Mouse (Mus musculus) C2C12 (cell line): ENCODE results near the gene Tnfrsf1a. TPM values are rescaled to one million over a fixed set of nuclear protein-coding genes. Genes with fewer than 3 reads are reported as not detected.
"Not testable (repeated sequence)": the region's sequence is repeated elsewhere in the genome, so short reads cannot be mapped to it uniquely, and the experiment has no call there.

Source experiments
- H3K27me3 ChIP-seq: one replicate; pipeline ENCODE4 v1.6.1; 2011; ENCODE audit not compliant: control insufficient read depth, insufficient read depth, insufficient read length
- H3K36me3 ChIP-seq: one replicate; pipeline ENCODE4 v1.6.1; 2011; ENCODE audit not compliant: control insufficient read depth, insufficient read depth
- H3K4me3 ChIP-seq: one replicate; pipeline ENCODE4 v1.5.1; 2011; ENCODE audit warnings: mild to moderate bottlenecking, control low read depth; ENCODE audit not compliant: poor library complexity, insufficient read depth, severe bottlenecking
- H3K79me2 ChIP-seq: one replicate; pipeline ENCODE4 v1.6.1; 2011; ENCODE audit not compliant: control insufficient read depth, insufficient read depth
- H3K79me3 ChIP-seq: one replicate; pipeline ENCODE4 v1.6.1; 2011; ENCODE audit warnings: low read depth, control low read depth
- H3ac ChIP-seq: one replicate; pipeline ENCODE3; 2011; ENCODE audit warnings: low read depth; ENCODE audit not compliant: control insufficient read depth, insufficient read length
- CEBPB ChIP-seq: IDR thresholded peaks from one replicate; pipeline ENCODE4 v1.6.1; 2011; ENCODE audit warnings: low read depth, mild to moderate bottlenecking, control low read depth, moderate library complexity
- CTCF ChIP-seq: IDR thresholded peaks from one replicate; pipeline ENCODE4 v1.5.1; 2011; ENCODE audit not compliant: control insufficient read depth, insufficient read depth, insufficient read length
- FOSL1 ChIP-seq: IDR thresholded peaks from one replicate; pipeline ENCODE4 v1.8.0; 2011; ENCODE audit warnings: mild to moderate bottlenecking, low read length; ENCODE audit not compliant: poor library complexity, insufficient read depth, severe bottlenecking
- MAX ChIP-seq: IDR thresholded peaks from one replicate; pipeline ENCODE4 v1.6.1; 2011; ENCODE audit warnings: mild to moderate bottlenecking, control low read depth
- MYOD1 ChIP-seq: IDR thresholded peaks from one replicate; pipeline ENCODE4 v1.6.1; 2011; ENCODE audit warnings: low read depth; ENCODE audit not compliant: control insufficient read depth, insufficient read length
- MYOG ChIP-seq: IDR thresholded peaks from one replicate; pipeline ENCODE4 v1.6.1; 2011; ENCODE audit not compliant: control insufficient read depth, insufficient read length; ENCODE audit errors: extremely low read depth
- USF1 ChIP-seq: IDR thresholded peaks from one replicate; pipeline ENCODE4 v1.6.1; 2011; ENCODE audit warnings: low read depth, mild to moderate bottlenecking, control low read depth, moderate library complexity
- long read RNA-seq, 2 experiments: library from polyadenylated mRNA; unstranded; transcript quantifications; one replicate each; pipeline ENCODE4 v2.0.0; 2019 to 2020
- polyA plus RNA-seq: library from polyadenylated mRNA; unstranded; fragments of >200 nt; fragmentation: generic; extraction: Trizol; gene quantifications from one replicate; pipeline ENCODE4 v1.2.1, GENCODE M21; 2012; ENCODE audit warnings: missing spikeins

The Tnfrsf1a gene
- 65.4 TPM for polyA plus RNA-seq
- long read RNA-seq, experiment 1, transcript Tnfrsf1a-201 (10 exons, 2,156 nt): major isoform, 41 of 58 reads
- long read RNA-seq, experiment 1, partial matches to known transcripts: 7 of 58 reads
- long read RNA-seq, experiment 1, other reads (novel, unspliced or antisense): 9 of 58 reads
- long read RNA-seq, experiment 2, transcript Tnfrsf1a-201 (10 exons, 2,156 nt): major isoform, 335 of 362 reads
- long read RNA-seq, experiment 2, partial matches to known transcripts: 5 of 362 reads
- long read RNA-seq, experiment 2, other reads (novel, unspliced or antisense): 22 of 362 reads

DNA sequence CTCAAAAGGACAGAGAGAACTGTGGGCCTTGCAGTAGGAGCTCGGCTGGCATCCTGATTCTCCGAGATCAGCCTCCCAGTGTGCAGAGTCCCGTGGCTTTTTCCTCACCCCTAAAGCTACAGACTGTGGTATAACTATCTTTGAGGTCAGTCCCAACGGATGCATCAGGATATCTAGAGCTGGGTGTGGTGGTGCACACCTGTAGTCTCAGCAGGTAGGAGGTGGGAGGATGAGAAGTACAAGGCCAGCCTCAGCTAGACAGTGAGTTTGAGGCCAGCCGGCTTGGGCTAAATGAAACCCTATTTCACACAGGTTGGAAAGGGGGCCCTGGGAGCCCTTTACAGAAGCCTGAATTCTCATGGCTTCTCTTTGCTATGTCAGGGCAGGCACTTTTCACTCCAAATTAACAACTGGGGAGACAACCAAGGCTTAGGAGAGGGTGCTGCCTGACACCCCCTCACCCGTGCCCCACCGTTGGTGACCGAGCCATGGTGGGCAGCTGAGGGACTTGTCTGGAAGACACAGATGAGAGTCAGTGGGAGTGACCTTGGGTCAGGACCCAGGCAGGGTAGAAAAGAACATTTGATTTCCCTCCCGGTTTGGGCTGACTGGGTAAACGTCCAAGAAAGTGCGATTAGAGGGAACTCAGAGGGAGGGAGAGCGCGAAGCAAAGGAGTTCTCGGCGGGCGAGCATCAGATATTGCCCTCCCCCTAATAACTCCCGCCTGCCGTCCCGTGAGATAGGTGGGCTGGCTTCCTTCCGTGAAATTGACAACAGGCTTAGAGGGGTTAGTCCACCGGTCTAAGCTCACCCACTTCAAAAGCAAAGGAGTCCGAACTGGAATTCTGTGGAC, at the start of gene Tnfrsf1a:
TSS of gene Tnfrsf1a (plus strand) at position 642 of the 854 bp plus-strand sequence.
- peaks cover 48% of the 10 kb centered on the region for H3K79me2 ChIP-seq
- H3K27me3 ChIP-seq: no peaks in the 10 kb centered on the region
- H3K79me3 ChIP-seq: peaks cover 41% of the 10 kb centered on the region
- peaks cover 3% of the 10 kb centered on the region for H3K36me3 ChIP-seq
- H3ac ChIP-seq: peak within 1 kb of the TSS; percentile 92
- H3K4me3 ChIP-seq: peak within 1 kb of the TSS; percentile 80
- TF ChIP-seq CTCF (no peak), MAX (no peak), CEBPB (no peak), MYOD1 (no peak), FOSL1 (no peak), USF1 (no peak), MYOG (no peak)

DNA sequence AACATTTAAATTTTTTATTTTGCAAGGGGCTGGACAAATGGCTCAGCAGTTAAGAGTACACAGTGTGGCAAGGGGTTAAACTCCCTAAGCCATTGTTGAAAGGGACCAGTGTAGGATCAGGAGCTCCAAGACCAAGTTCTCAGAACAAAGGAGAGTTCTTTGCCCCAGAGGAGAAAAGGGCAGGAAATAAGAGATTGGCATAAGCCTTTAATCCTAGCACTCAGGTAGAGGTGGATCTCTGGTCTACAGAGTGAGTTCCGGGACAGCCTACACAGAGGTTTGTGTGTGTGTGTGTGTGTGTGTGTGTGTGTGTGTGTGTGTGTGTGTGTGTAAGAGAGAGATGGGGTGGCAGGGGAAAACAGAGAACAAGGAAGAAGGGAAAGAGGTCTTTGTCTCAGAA, 48.2 kb upstream of the Tnfrsf1a start:
- Histone ChIP-seq H3K79me3 (no peaks in the 10 kb centered on the region), H3K36me3 (no peaks in the 10 kb centered on the region), H3K79me2 (no peaks in the 10 kb centered on the region), H3K27me3 (no peaks in the 10 kb centered on the region), H3K4me3 (no peak overlapping the region), H3ac (no peak overlapping the region)
- TF ChIP-seq USF1 (no peak), MYOD1 (no peak), FOSL1 (no peak), CEBPB (no peak), CTCF (no peak), MYOG (no peak), MAX (no peak)

- Histone ChIP-seq H3K36me3 (peaks cover 8% of the 10 kb centered on the region), H3K79me3 (no peaks in the 10 kb centered on the region), H3K4me3 (no peak overlapping the region), H3K79me2 (no peaks in the 10 kb centered on the region), H3K27me3 (no peaks in the 10 kb centered on the region), H3ac (no peak overlapping the region)
- TF ChIP-seq MYOD1: no peak
- no peak for TF ChIP-seq CTCF
Measured at GRCm38 (mm10) chr6:125302231-125302982, 46.8 kb upstream of the Tnfrsf1a start.

DNA sequence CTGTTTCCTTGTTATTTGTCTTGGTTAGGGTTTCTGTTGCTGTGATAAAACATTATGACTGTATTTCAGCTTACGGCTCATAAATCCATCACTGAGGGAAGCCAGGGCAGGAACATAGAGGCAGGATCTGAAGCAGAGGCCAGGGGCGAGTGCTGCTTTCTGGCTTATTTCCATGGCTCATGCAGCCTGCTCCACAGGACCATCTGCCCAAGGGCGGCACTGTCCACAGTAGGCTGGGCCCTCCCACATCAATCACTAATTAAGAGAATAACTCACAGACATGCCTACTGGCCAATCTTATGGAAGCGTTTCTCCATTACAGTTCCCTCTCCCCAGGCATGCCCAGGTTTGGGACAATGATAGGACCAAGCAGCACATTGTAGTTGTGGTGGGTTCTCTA, 45.9 kb upstream of the Tnfrsf1a start:
- TF ChIP-seq MYOG (no peak), CTCF (no peak), CEBPB (no peak), FOSL1 (no peak), USF1 (no peak), MYOD1 (no peak), MAX (no peak)
- Histone ChIP-seq H3K79me2 (no peaks in the 10 kb centered on the region), H3K36me3 (peaks cover 8% of the 10 kb centered on the region), H3K4me3 (no peak overlapping the region), H3K27me3 (no peaks in the 10 kb centered on the region), H3K79me3 (no peaks in the 10 kb centered on the region), H3ac (no peak overlapping the region)

DNA sequence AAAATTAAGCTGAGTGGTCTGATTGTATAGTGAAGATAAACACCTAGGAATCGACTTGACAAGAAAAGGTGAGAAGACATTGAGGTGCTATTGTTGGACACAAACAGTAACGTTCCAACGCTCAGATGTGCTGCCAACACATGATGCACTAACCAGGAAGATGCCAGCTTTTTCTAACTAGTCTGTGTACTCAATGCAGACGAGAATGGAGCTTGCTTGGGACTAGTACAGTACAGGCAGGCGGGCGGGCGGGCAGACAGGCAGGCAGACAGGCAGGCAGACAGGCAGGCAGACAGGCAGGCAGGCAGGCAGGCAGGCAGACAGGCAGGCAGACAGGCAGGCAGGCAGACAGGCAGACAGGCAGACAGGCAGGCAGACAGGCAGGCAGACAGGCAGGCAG, 44.8 kb upstream of the Tnfrsf1a start:
- not testable (repeated sequence) for H3K4me3 ChIP-seq

More for the DNA sequence above, 44.8 kb upstream of the Tnfrsf1a start:
- H3K36me3 ChIP-seq: peaks cover 12% of the 10 kb centered on the region
- H3K79me2 ChIP-seq, H3K79me3 ChIP-seq, H3ac ChIP-seq, H3K27me3 ChIP-seq: not testable (repeated sequence)
